Mouse (Mus musculus): Measurements from ENCODE around the gene Olfr1201. TPM values are rescaled to one million over a fixed set of nuclear protein-coding genes. Genes with fewer than 3 reads are reported as not detected.

The Olfr1201 gene
- not detected in 2 replicates for polyA plus RNA-seq (2015; fragmentation: Nextera tagmentation; extraction: Ambion mirVana)

DNA sequence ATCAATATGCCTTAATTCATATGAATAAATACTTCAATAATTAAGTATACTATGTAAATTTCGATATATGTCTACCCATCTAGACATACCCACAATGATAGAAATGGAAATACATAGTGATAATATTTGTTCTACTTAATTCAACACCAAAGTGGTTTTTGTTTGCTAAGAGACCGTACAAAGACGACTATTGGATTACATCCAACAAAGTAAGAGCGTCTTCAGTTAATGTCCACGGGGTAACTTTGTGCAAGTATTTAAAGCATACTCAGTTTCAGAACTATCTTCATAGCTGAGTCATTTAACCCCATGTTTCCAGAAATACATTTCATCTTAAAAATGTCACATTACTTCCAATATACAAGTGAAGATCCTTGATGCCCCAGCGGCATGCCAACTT, at the start of gene Olfr1201:
Gene Olfr1201 (plus strand): TSS at position 301 of the 400 bp plus-strand sequence.
- no peak for DNase-seq (ENCODE audit: low spot score)

DNA sequence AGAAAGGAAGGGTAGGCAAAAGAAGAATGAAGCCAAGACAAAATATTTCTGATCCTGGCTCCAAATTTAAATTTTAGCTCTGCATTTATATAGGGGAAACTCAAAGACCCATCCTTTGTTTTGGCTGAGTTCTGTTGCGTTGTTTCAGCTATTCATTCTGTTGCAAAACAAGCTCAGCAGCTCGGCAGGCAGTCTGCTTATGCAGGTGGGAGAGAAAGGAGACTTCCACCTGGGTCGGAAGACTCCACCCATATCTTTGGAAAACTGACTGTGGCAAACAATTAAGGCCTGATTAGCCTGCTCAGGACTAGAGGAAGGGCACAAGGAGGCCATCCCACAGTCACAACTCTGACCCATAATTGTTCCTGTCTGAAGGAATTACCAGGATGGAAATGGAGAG, 49.5 kb upstream of the Olfr1201 start:
- no peak for DNase-seq (ENCODE audit: low spot score)

DNA sequence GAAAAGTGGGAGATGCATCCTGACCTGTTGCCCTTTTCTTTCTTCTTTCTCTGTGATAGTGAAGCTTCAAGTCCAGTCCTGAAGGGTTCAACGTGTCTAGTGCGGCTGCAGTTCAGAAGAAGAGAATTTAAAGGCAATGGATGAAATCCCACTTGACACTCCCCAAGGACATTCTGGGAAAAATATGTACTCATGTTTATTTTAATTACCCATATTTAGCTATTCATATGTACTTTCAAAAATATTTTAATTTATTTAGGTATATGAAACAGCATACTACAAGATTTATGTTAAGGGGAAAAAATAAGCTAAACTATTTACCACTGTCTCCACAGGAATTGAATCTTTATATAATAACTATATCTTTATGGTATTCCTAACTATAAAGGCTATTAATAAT, 41.6 kb upstream of the Olfr1201 start, which contains the start of gene Olfr1198:
Gene Olfr1198 (minus strand): TSS at position 101 of the 400 bp plus-strand sequence.
- no peak for DNase-seq (ENCODE audit: low spot score)

GRCm38 (mm10) chr2:88760369-88760768, 32.5 kb upstream of the Olfr1201 start, which contains the start of gene Olfr1199:
Olfr1199 (minus strand) TSS chr2:88760469.
- DNase-seq (ENCODE audit: low spot score), result no peak

GRCm38 (mm10) chr2:88770388-88770787, 22.4 kb upstream of the Olfr1201 start, which contains the start of gene Olfr1200:
Olfr1200 (minus strand) TSS chr2:88770488.
- no peak for DNase-seq (ENCODE audit: low spot score)

DNA sequence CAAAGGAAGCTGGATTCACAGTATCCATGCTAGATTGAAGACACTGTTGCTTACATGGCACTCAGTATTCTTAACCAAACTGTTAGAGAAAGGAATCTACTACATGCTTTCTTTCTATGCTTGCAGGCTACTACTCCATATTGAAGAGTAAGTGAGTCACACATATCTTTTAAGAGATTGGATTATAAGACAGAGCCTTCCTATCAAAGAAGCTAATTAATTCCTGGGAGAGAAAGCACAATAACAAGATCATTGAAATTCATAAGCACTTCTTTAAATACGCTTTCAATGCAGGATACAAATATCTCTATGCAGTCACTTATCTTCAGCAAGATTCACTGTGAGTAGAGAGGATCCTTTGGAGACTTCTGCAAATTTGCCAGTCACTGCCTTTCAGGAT, 21.4 kb downstream of the Olfr1201 start, which contains the start of gene Olfr1202:
Gene Olfr1202 (plus strand): TSS at position 301 of the 400 bp plus-strand sequence.
- DNase-seq (ENCODE audit: low spot score), result no peak

DNA sequence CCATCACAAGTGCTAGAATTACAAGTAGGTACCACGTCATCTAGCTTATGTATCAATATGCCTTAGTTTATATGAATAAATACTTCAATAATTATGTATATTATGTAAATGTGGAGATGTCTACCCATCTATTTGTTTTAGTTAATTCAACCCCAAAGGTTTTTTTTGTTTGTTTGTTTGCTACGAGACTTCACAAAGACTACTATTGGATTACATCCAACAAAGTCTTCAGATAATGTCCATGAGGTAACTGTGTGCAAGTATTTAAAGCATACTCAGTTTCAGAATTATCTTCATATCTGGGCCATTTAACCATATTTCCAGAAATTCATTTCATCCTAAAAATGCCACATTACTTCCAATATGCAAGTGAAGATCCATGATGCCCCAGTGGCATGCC, 36.6 kb downstream of the Olfr1201 start, which contains the start of gene Olfr1205:
Gene Olfr1205 (plus strand): TSS at position 301 of the 400 bp plus-strand sequence.
- no peak for DNase-seq (ENCODE audit: low spot score)

DNA sequence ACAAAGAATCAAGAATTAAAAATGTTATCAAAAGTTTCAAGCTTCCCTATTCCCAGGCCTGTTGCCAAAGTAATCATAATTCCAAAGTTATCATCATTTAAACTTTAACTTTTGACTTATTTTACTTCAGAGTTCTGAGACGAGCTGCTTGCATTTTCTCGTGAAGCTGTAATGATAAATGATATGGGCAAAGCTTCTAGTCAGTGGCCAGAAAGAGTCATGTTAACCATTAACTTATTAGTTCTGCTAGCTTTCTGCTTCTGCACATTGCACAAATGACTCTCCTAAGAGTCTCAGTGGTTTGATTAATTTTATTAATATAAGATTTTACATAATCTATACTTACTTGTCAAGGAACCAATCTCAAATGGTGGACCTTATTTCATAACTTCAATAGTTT, 45.6 kb downstream of the Olfr1201 start:
- no peak for DNase-seq (ENCODE audit: low spot score)

Other genes starting within 250 kb of the Olfr1201 start
- not detected in 2 replicates for gene Olfr1188, start 236.1 kb upstream of the Olfr1201 start, polyA plus RNA-seq (2015; fragmentation: Nextera tagmentation; extraction: Ambion mirVana)
- gene Olfr1189, start 206.6 kb upstream of the Olfr1201 start, polyA plus RNA-seq (2015; fragmentation: Nextera tagmentation; extraction: Ambion mirVana), result not detected in 2 replicates
- gene Olfr1191-ps1, start 152.5 kb upstream of the Olfr1201 start, polyA plus RNA-seq (2015; fragmentation: Nextera tagmentation; extraction: Ambion mirVana), result not detected in 2 replicates
- not detected in 2 replicates for gene Olfr1192-ps1, start 144.5 kb upstream of the Olfr1201 start, polyA plus RNA-seq (2015; fragmentation: Nextera tagmentation; extraction: Ambion mirVana)
- gene Olfr1193, start 117.4 kb upstream of the Olfr1201 start, polyA plus RNA-seq (2015; fragmentation: Nextera tagmentation; extraction: Ambion mirVana), result not detected in 2 replicates
- gene Olfr1195, start 103.8 kb upstream of the Olfr1201 start, polyA plus RNA-seq (2015; fragmentation: Nextera tagmentation; extraction: Ambion mirVana), result not detected in 2 replicates
- not detected in 2 replicates for gene Olfr1196, start 88.4 kb upstream of the Olfr1201 start, polyA plus RNA-seq (2015; fragmentation: Nextera tagmentation; extraction: Ambion mirVana)
- not detected in 2 replicates for gene Olfr1197, start 60.7 kb upstream of the Olfr1201 start, polyA plus RNA-seq (2015; fragmentation: Nextera tagmentation; extraction: Ambion mirVana)
- not detected in 2 replicates for gene Olfr1198, start 41.7 kb upstream of the Olfr1201 start, polyA plus RNA-seq (2015; fragmentation: Nextera tagmentation; extraction: Ambion mirVana)
- gene Olfr1199, start 32.6 kb upstream of the Olfr1201 start, polyA plus RNA-seq (2015; fragmentation: Nextera tagmentation; extraction: Ambion mirVana), result not detected in 2 replicates
- not detected in 2 replicates for gene Olfr1200, start 22.5 kb upstream of the Olfr1201 start, polyA plus RNA-seq (2015; fragmentation: Nextera tagmentation; extraction: Ambion mirVana)
- not detected in 2 replicates for gene Olfr1202, start 21.5 kb downstream of the Olfr1201 start, polyA plus RNA-seq (2015; fragmentation: Nextera tagmentation; extraction: Ambion mirVana)
- gene Olfr1205, start 36.7 kb downstream of the Olfr1201 start, polyA plus RNA-seq (2015; fragmentation: Nextera tagmentation; extraction: Ambion mirVana), result not detected in 2 replicates
- gene Olfr1204, start 56.3 kb downstream of the Olfr1201 start, polyA plus RNA-seq (2015; fragmentation: Nextera tagmentation; extraction: Ambion mirVana), result not detected in 2 replicates
- not detected in 2 replicates for gene Olfr1206, start 70.2 kb downstream of the Olfr1201 start, polyA plus RNA-seq (2015; fragmentation: Nextera tagmentation; extraction: Ambion mirVana)
- gene Olfr1208, start 109.3 kb downstream of the Olfr1201 start, polyA plus RNA-seq (2015; fragmentation: Nextera tagmentation; extraction: Ambion mirVana), result not detected in 2 replicates
- not detected in 2 replicates for gene Olfr1209, start 122.1 kb downstream of the Olfr1201 start, polyA plus RNA-seq (2015; fragmentation: Nextera tagmentation; extraction: Ambion mirVana)
- gene Olfr1211, start 145.1 kb downstream of the Olfr1201 start, polyA plus RNA-seq (2015; fragmentation: Nextera tagmentation; extraction: Ambion mirVana), result not detected in 2 replicates
- not detected in 2 replicates for gene Olfr1212, start 160.9 kb downstream of the Olfr1201 start, polyA plus RNA-seq (2015; fragmentation: Nextera tagmentation; extraction: Ambion mirVana)
- not detected in 2 replicates for gene Gm13762, start 187.2 kb downstream of the Olfr1201 start, polyA plus RNA-seq (2015; fragmentation: Nextera tagmentation; extraction: Ambion mirVana)
- gene Olfr1214, start 199.6 kb downstream of the Olfr1201 start, polyA plus RNA-seq (2015; fragmentation: Nextera tagmentation; extraction: Ambion mirVana), result not detected in 2 replicates
- gene Olfr1215, start 213.9 kb downstream of the Olfr1201 start, polyA plus RNA-seq (2015; fragmentation: Nextera tagmentation; extraction: Ambion mirVana), result not detected in 2 replicates
- not detected in 2 replicates for gene Olfr1216, start 225.3 kb downstream of the Olfr1201 start, polyA plus RNA-seq (2015; fragmentation: Nextera tagmentation; extraction: Ambion mirVana)
- gene Olfr1217, start 239.0 kb downstream of the Olfr1201 start, polyA plus RNA-seq (2015; fragmentation: Nextera tagmentation; extraction: Ambion mirVana), result not detected in 2 replicates

Data from thymus, postnatal 0 days (tissue).